Mouse (Mus musculus): ENCODE data around the gene Trim44. TPM values are rescaled to one million over a fixed set of nuclear protein-coding genes. Genes with fewer than 3 reads are reported as not detected.

Gene Trim44
- total RNA-seq, 1 experiment from 2014 or later = 29.3 TPM

DNA sequence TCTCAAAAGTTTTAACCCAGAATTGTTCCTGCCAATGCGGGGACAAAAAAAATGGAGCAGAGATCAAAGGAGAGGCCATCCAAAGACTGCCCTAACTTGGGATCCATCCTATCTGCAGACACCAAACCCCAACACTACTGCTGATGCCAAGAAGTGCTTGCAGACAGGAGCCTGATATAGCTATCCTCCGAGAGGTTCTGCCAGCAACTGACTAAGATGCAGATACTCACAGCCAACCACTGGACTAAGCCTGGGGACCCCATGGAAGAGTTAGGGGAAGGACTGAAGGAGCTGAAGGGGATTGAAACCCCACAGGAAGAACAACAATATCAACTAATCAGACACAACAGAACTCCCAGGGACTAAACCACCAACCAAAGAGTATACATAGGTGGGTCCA is 30.3 kb downstream of the Trim44 start:
- no peak for ATAC-seq (replicated peaks; ENCODE audit: insufficient number of reproducible peaks, low FRiP score, low TSS enrichment, poor library complexity, severe bottlenecking)

DNA sequence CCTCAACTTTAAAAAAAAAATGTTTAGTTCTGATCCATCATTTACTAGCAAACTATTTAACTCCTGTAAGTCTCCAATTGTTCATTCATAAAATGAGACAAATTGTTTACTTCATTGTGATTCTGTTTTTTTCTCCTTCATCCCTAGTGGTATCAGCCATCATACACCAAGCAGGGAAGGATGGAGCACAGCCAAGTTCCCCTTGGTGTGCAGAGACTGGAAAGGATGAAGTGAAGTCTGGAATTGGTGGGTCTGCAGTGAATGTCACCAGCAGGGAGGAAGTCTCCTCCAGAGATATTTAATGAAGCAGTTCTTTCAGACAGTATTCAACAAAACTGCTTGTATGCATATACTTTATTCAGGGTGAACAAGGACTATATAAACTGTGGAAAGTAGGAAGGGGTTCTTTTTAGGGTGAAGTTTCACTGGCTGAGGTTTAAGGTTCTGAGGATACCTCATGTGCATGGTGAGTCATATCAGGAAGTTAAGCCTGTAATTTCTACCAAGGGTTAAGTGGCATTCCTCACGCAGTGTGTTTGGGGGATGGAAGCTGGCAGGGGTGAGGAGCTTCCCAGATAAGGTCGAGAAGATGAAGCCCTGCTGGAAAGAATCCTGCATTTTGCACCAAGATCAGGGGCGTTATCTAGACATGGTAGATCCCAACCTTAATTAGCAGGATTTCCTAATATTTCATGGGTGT is 34.1 kb downstream of the Trim44 start:
- ATAC-seq (replicated peaks; ENCODE audit: insufficient number of reproducible peaks, low FRiP score, low TSS enrichment, poor library complexity, severe bottlenecking) = no peak

DNA sequence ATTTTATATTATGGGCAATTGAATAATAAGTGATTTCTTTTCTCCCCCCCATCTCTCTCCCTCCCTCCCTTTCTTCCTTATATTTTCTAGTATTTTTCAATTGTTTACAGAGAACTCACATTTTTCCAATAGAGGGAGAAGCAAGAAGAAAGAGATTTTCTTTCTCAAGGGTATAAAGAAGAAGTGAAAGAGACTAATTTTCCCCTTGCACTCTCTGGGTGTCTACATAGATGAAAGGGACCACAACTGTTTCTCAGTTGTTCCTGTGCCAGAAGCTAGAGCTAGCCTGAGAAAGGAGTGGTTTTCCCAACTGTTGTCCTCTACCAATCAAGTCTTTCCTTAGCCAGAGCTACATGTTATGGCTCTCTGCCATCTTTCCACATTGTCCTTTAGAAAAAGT is 34.9 kb downstream of the Trim44 start:
- ATAC-seq (replicated peaks; ENCODE audit: insufficient number of reproducible peaks, low FRiP score, low TSS enrichment, poor library complexity, severe bottlenecking) = no peak

DNA sequence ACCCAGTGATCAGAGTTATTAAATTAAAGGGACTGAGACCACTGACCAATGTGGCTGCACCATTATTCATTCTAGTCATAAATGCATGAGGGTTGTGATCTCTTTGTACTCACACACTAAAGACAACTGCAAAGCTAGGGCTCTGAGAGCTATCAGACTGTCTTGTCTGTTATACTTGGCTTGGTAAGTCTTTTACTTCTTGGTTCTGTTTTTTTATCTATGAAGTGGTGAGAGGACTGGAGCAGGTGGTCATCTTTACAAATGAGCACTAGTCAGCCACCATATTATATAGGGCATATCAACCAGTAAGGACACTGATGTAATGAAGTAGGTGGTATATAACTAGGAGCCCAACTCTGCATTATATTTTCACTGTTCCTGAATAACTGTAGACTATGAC is 36.3 kb downstream of the Trim44 start:
- ATAC-seq (replicated peaks; ENCODE audit: insufficient number of reproducible peaks, low FRiP score, low TSS enrichment, poor library complexity, severe bottlenecking) = no peak

DNA sequence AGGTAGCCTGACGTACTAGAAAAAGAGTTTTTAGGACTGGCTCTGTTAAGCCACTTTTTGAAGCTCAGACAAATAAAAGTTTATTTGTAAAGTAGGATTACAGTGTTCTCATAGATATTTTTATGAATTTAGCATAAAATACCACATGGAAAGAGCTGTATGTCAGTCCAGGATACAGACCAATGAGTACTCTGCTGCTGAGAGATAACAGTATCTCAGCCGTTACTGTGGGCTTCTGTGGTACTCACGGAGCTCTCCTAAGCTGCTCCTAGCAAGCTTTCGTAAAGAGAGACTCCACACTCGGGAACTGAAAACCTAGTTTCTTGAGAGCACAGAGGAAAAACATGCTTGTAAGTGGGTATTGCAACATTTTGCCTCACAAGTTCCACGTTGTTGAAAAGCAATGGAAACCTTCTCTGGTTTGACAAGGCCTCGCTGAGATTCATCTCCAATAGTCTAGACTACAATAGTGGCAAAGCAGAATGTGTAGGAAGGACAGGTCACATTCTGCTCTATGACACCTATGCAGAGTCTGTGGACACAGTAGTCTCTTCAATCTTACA is 41.6 kb downstream of the Trim44 start:
- no peak for ATAC-seq (replicated peaks; ENCODE audit: insufficient number of reproducible peaks, low FRiP score, low TSS enrichment, poor library complexity, severe bottlenecking)

DNA sequence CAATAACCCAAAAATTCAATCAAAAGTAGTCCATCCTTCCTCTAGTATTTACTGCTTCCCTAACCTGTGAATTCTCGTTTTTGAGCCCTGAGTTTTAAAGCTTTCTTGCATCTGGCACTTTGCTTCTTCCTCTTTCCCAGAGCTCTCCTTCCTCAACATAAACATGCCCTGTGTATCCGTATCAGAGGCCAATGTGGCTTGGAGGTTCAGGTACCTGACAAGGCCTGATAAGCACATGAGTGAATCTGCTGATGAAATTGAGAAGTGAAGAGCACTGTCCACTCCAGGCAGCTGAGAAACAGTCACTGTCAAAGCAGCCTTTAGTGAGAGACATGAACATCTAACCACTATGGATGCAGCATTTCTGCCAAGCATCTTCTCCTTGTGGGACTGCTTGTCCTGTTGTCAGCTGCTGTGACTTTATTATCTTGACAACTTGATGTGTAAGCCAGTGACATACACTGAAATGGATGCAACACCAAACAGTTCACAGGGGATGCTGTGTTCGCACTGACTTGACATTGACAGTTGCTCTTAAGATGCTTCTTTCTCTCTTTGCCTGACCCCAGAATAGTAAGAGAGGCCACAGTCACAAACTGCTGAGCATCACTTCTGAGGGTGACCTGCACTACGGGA is 42.9 kb downstream of the Trim44 start:
- ATAC-seq (replicated peaks; ENCODE audit: insufficient number of reproducible peaks, low FRiP score, low TSS enrichment, poor library complexity, severe bottlenecking) = no peak

DNA sequence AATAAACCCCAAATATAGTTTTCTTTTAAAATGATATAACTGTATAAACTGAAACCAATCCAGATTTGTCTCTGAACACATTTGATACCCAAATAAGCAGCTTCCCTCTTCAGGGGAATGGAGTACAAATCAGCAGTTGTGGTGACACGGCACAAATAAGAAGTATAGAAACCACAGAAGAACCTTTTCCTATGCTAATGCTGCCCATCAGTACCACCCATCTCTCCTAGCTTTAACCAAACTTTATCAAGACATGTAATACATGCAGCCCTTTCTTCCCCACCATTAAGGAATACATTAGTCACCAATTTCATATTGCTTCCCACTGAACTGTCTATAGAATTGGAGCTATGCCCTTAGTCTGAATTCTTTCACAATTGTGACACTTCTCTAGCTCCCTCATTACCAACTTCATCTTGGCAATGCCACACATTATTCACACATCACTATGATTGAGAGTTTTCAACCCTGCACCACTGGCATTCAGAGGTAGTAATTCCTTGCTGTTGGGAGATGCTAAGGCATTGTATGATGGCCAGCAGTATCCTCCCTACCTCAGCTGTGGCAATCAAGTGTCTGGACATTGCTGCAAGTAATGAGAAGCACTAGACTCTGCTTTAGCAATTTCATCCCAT is 44.6 kb downstream of the Trim44 start:
- no peak for ATAC-seq (replicated peaks; ENCODE audit: insufficient number of reproducible peaks, low FRiP score, low TSS enrichment, poor library complexity, severe bottlenecking)

DNA sequence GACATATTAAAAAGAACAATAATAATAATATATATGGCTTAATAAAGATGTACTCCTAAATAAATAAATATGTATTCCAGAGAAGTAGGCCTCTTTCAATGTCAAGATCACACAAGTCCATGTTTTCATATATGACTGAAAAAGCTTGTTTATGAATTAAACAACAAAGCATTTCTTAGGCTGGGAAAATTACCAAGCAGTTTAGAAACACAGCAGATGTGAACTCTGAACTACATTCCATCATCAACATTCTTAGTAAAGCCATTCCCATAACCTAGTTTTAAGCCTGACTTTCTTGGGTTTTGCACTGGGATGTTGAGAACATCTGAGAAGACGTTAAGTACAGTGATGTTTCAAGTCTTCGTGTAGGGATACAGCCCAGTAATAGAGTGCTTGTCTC is 45.4 kb downstream of the Trim44 start:
- ATAC-seq (replicated peaks; ENCODE audit: insufficient number of reproducible peaks, low FRiP score, low TSS enrichment, poor library complexity, severe bottlenecking) = no peak

DNA sequence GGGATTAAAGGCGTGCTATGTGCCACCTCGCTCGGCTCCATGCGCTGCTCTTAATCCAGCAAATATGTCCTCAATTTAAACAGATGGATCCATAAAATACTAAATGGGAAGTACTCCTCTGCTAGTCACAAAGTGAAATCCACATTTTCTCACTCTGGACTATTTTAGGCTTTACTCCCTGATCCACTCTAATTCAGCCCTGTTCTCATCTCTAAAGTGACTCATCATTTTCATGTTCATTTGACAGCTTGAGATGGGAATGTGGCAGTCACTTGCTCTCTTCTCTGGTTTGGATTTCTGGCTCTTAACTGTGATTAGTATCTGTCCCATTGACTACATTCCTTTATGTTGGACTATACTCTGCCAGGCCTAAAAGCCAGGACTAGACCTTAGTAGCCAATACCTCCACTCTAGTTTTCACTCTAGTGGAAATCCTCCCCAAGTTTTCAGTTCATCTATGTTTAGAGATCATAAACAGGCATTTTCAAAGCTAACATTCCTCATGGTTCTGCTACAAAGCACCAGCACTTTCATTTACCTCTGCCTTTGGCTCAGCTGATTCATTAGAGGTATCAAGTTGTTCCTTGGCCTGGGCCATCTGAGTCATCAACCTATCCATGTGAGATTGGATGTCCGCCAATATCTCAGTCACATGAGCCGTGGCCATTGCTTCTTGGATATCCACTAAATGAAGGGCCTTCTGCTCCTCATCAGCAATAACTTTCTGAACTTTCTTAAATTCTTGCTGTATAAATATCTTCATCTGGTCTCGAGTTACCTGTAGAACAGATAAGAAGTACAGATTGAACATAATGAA is 50.5 kb downstream of the Trim44 start:
- ATAC-seq (replicated peaks; ENCODE audit: insufficient number of reproducible peaks, low FRiP score, low TSS enrichment, poor library complexity, severe bottlenecking) = no peak

DNA sequence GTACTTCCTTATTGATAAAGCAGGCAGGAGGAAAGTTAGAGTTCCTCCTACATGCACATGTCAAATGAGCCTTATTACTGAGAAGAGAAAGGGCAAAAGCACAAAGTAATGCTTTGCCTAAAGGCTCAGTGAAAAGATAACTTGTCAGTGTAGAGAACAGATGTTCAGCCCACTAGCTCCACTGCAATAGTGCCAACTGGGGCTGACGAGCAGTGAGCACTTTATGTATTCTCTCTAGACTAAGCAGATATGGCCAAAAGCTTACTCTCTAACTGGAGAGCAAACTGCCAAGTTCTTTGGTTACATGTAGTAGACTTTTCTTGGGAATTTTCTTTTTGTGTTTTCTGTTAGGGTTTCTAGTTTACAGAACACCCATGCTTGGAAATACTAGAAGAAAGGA is 53.6 kb downstream of the Trim44 start:
- ATAC-seq (replicated peaks; ENCODE audit: insufficient number of reproducible peaks, low FRiP score, low TSS enrichment, poor library complexity, severe bottlenecking) = no peak

DNA sequence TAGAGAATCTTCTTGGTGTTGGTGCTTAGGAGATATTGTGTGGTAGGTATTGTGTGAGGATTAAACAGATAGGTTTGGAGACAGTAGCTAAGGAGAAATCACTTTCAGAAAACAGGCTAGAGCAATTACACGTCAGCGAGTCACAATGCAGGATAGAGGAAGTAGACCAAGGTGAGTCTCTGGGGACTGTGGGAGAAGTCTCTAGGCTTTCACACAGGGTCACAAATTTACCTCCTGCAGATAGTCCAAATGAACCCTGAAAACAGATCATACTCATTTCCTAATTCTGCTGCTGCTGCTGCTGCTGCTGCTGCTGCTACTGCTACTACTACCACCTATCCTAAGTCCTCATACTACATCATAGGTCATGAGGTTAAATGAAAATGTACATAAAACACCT is 66.2 kb downstream of the Trim44 start:
- ATAC-seq (replicated peaks; ENCODE audit: insufficient number of reproducible peaks, low FRiP score, low TSS enrichment, poor library complexity, severe bottlenecking) = no peak

DNA sequence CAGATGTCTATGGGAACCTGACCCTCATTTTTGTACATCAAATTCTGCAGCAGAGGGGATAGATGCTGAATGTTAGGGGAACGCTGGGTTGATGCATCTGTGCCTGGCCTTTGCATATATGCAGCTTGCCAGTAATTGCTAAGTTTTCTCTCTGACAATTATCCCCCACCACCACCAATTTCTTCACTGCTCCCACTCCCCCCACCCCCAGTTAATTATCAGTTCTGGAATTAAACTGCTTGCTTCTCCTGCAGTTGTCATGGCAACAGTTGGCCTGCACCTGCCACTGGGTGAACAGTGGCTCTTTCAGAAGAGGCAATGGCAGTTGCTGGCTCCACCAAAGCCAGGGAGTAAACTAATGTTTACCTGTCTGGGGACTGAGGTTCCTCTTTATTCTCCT is 70.8 kb downstream of the Trim44 start:
- ATAC-seq (replicated peaks; ENCODE audit: insufficient number of reproducible peaks, low FRiP score, low TSS enrichment, poor library complexity, severe bottlenecking) = no peak

DNA sequence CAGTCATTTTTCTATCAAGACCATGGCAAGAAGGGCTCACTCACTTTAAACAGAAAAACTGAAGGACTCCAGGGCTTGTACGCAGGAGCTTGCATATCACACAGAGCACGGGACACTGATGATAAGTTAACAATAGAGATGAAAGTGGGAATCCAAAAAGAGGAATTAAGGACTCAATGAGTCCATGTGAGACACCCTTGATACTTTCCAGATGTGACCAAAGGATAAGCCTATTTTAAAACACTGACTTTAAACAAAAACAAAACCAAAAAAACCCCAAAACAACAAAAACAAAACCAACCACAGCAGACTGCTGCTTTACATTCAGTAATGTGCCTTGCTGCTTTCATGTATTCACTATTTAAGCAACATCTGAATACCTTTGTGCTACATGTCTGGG is 75.7 kb downstream of the Trim44 start:
- ATAC-seq (replicated peaks; ENCODE audit: insufficient number of reproducible peaks, low FRiP score, low TSS enrichment, poor library complexity, severe bottlenecking) = no peak

DNA sequence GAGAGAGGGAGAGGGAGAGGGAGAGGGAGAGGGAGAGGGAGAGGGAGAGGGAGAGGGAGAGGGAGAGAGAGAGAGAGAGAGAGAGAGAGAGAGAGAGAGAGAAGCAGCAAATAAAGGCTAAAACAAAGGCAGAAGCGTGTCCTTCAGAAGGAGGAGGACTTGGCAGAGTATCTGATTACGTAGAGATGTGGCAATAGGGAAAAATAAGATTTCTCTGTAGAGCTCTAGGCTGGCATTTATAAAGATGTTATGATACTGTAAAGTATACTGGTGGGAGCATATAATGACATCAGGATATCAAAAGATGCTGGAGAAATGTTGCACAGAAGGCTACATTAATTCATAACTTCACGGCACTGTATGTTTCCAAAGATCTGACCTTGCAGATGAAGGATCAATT is 76.5 kb downstream of the Trim44 start:
- ATAC-seq (replicated peaks; ENCODE audit: insufficient number of reproducible peaks, low FRiP score, low TSS enrichment, poor library complexity, severe bottlenecking) = no peak

DNA sequence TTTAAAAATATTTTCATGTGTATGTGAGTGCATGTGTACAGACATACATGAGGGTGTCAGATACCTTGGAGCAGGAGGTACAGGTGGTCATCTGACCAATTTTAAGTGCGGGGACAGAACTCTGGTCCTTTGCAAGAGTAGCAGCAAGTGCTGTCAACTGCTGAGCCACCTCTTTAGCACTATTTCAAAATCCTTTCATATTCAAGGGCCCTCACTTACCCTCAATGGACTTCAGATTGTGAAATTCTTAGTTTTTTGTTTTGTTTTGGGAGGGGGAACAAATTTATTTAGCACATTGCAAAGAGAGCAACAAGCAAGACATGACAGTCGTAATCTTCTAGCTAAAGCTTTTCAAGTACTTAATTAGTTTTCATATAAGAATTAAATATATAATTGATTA is 81.7 kb downstream of the Trim44 start:
- ATAC-seq (replicated peaks; ENCODE audit: insufficient number of reproducible peaks, low FRiP score, low TSS enrichment, poor library complexity, severe bottlenecking) = no peak

DNA sequence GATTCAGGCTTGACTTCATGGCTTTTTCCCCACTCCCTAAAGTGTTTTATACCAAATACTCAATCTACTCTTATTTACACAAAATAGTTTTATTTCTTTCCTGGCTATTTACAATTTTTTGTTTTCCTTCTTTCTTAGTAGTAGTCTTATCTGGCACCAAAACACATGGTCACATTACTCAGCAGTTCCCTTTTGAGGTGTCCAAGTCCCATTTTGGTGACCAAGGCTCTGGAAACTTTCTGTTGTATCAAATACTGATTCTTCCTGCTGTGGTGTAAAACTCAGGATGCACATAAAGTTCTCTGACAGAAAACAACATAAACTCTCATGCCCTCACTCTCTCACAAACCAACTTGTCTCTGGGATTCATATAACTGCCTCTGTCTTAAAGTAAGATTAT is 83.3 kb downstream of the Trim44 start:
- ATAC-seq (replicated peaks; ENCODE audit: insufficient number of reproducible peaks, low FRiP score, low TSS enrichment, poor library complexity, severe bottlenecking) = no peak

DNA sequence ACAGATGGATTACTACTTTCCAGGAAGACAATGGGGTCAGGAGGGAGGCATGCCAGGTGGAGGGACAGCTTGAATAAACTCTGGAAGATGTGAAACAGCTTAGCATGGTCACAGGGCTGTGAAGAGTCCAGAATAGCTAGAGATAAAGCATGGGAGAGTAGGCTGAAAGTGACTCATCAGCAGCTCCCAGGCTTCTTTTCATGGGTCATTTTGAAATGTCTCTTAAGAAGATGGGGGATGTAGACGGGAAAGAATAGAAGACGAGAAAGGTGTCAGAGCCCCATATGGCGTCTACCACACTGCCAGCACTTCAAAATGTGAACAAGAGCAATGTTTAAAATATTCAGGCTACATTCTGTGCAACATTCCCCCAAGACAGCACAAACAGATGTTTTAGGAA is 91.1 kb downstream of the Trim44 start:
- no peak for ATAC-seq (replicated peaks; ENCODE audit: insufficient number of reproducible peaks, low FRiP score, low TSS enrichment, poor library complexity, severe bottlenecking)

DNA sequence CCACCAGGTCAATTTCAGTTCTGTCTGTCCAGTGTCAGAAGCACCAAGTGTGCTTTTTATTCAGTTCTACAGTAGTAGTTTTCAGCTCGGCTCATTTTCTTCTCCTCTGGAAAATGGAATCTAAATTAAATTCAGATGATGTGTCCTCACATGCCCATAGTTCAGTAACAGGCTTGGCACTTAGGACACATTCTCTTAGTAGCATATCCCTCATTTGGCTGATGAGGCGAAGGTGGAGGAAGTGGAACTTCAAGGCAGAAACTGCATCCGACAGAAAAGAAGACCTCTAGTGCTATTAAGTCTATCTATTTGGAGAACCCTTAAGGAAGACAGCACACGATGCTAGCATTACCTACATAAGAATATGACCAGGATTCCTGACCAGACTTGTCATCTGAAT is 92.5 kb downstream of the Trim44 start:
- no peak for ATAC-seq (replicated peaks; ENCODE audit: insufficient number of reproducible peaks, low FRiP score, low TSS enrichment, poor library complexity, severe bottlenecking)

DNA sequence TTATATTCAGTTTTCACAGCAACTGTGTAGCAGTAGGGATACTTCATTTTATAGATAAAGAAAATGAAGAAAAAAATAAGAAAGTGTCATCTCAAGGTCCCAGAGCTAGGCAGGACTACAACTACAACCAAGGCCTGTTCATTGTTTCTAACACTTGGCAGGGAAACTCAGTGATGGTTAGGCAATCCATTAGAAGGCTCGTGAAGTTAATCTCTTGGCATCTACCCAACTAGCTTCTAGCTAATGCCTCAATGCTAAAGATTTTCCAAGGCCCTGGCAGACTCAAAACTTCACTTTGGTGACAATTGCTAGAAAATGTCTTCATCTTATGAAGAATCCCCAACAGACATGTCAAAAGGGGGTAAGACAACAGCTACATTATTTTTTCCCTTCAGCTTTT is 93.0 kb downstream of the Trim44 start:
- no peak for ATAC-seq (replicated peaks; ENCODE audit: insufficient number of reproducible peaks, low FRiP score, low TSS enrichment, poor library complexity, severe bottlenecking)
